Mouse (Mus musculus) embryonic stem cell, embryonic (primary cell): Measurements from ENCODE around the gene Cd5l.

Experiments used
- CTCF ChIA-PET, 4 experiments: fragments of 300-600 bp in 2 of 4; fragments of 350-600 bp in 2 of 4; sonication (Branson Sonifier 250); formaldehyde crosslinking; loops; one replicate each; lab custom pipeline; 2022; ENCODE audit warnings: inconsistent platforms in 2 of 4; lab: Charles Lee
- POLR2A ChIA-PET, 4 experiments: fragments of 300-600 bp in 2 of 4; fragments of 350-600 bp in 2 of 4; sonication (Branson Sonifier 250); formaldehyde crosslinking; loops; one replicate each; lab custom pipeline; 2022; ENCODE audit warnings: antibody characterized with exemption in 4 of 4, inconsistent platforms in 1 of 4; lab: Charles Lee

Gene Cd5l

DNA sequence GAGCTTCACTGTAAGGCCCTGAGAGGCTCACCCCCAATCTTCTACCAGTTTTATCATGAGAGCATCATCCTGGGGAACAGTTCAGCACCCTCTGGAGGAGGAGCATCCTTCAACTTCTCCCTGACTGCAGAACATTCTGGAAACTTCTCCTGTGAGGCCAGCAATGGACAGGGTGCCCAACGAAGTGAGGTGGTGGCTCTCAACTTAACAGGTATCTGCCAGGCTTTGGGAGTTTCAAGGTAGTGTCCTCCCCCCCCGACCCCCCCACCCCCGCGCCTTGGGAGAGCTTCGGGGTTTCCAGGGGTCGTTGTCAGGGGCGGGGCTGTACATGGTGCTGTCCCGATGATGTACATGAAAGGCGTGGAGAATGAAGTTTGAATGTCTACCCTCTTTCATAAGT, 27.4 kb downstream of the Cd5l start:
- ChIA-PET POLR2A (interaction anchor here in 1 of 4 experiments (0.6 kb wide), 1 partner anchor 334 kb away, joined by 4 read pairs; no protein-coding TSS in a partner anchor), CTCF (no interaction called here)

DNA sequence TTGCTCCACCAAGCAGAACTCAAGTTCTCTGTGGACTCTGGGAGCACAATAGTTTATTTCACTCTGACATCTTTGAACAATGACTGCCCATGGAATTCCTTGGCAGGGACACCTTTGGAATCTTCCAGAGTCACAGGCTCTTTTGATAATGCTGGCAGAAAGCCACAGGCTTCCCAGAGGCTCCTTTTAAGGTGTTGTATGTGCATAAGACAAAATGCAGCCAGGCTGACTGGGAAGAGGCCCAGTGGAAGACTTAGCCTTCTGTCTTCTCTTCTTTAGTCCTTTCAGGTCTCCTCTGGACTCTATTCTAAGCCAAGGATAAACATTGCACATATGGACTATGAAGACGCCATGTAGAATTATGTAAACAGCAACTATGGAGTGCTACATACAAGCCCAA, 33.3 kb downstream of the Cd5l start:
- POLR2A ChIA-PET = no interaction called here

DNA sequence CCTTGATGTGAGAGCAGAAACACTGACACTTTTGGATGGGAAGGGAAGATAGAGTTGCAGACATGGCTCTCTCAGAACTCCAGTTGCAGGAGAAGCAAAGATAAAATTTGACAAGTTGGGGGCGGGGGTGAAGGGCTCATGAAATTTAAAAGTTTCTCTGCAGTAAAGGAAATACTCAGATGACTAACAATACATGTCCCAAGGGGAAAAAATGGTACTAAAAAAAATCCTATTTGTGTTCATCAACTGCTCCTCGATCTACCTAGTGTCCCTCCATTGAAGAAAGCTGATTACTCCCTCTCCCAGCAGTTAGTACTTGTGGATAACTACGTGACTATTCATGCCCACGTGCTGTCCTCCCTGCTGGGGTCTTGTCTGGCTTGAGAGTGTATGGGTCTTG, 41.1 kb downstream of the Cd5l start:
- CTCF ChIA-PET = no interaction called here
- POLR2A ChIA-PET = no interaction called here

More for the DNA sequence above, 33.3 kb downstream of the Cd5l start:
- CTCF ChIA-PET = interaction anchor here in 1 of 4 experiments (0.6 kb wide), 1 partner anchor 386 kb away, joined by 3 read pairs; no protein-coding TSS in a partner anchor

DNA sequence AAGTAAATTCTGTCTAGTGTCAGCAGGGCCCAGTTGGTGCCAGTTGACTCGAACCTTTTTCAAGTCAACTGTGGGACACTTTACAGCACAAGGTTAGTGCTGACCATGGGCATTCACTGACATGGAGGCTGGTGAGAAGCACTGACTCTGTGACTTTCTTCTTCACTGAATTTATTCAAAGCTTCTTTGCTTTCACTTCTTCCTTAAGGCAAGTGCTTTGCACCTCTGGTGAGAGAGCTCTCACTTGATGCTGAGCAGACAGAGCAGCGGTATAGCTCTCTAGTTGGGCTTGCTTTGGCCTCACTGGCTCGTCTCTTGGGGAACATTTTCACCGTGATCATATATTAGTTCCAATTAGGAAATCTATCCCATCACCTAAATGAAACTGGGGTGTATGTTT, 42.2 kb downstream of the Cd5l start:
- POLR2A ChIA-PET = interaction anchor here in 1 of 4 experiments (0.6 kb wide), 1 partner anchor 320 kb away, joined by 3 read pairs; no protein-coding TSS in a partner anchor
- CTCF ChIA-PET = interaction anchor here in 1 of 4 experiments (3.0 kb wide), 1 partner anchor 11 kb away, joined by 11 read pairs; no protein-coding TSS in a partner anchor

DNA sequence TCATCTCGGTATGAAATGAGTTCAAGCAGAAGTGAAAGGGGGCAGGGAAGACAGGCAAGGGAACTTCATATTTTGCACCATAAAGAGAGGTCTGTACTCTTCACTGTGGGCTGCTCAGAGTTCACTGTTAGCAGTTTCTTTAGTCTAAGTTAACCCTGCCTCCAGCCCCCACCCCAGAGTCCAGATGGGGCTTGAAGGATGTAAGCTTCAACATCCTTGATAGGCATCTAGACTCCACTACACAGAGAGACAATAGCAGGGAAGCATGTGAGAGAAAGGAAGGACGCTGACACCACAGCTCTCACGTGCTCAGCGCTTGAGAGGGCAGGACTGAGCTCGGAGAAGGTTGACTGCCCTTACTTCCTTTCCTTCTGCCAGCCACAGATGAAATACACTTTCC, 43.6 kb downstream of the Cd5l start:
- POLR2A ChIA-PET = no interaction called here
- CTCF ChIA-PET = interaction anchor here in 1 of 4 experiments (0.6 to 3.0 kb wide), 2 partner anchors 10 to 103 kb away, joined by 3 to 11 read pairs; no protein-coding TSS in a partner anchor

DNA sequence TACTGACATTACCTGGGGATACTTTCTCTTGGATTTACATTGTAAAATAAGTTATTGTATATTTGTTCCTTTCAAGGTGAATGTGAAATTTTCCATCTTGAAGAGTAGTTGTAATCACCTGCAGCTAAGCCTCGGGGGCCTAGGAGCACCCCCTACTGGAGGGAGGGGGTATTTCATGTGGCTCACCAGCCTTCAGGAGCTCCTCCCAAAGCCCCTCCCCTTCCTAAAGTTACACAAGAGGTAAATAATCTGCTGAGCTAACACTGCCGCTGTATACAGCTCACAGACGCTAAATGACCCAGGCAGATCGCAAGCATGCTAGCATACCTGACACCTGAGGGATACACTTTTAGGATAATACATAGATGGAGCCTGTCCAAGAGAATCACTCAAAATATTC, 50.5 kb downstream of the Cd5l start:
- ChIA-PET CTCF (interaction anchor here (0.5 to 2.7 kb wide), 36 partner anchors 9 to 378 kb away, joined by 3 to 18 read pairs (median 4); no protein-coding TSS in a partner anchor), POLR2A (interaction anchor here in 3 of 4 experiments (1.0 to 1.9 kb wide), 3 partner anchors 86 to 447 kb away, joined by 3 to 5 read pairs (median 3); no protein-coding TSS in a partner anchor)

DNA sequence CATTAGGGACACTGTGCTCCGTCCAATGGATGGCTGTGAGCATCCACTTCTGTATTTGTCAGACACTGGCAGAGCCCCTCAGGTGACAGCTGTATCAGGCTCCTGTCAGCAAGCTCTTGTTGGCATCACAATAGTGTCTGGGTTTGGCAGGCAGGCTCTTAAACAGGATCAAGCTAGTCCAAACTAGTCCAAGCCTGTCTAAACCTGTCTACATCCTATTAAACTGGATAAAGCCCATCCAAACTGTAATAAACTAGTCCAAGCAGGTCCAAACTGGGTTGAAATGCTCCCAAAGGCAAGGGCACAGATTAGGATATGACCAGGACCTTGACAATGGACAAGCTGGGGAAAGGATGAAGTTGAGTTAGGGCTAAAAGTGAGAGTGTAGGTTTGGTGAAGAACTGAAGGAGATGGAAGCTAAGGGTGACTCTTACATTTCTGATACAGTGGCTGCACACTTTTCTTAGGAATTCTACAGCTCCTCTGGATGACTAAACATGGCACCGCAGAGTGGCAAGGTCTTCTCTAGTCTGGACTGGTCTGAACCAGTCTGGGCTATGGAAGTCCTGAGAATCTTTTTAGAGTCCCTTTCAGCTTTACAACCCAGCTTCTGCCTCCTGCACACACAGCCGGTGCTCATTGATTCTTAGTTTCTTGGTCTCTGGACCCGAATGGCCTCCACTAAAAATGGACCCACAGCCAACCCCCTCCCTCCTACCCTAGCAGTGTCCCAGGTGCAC, 51.7 kb downstream of the Cd5l start:
- ChIA-PET POLR2A (interaction anchor here in 2 of 4 experiments (0.6 to 1.9 kb wide), 5 partner anchors 92 to 562 kb away, joined by 3 to 5 read pairs (median 4); no protein-coding TSS in a partner anchor), CTCF (interaction anchor here (0.6 to 3.4 kb wide), 16 partner anchors 16 to 648 kb away, joined by 3 to 27 read pairs (median 4); no protein-coding TSS in a partner anchor)

DNA sequence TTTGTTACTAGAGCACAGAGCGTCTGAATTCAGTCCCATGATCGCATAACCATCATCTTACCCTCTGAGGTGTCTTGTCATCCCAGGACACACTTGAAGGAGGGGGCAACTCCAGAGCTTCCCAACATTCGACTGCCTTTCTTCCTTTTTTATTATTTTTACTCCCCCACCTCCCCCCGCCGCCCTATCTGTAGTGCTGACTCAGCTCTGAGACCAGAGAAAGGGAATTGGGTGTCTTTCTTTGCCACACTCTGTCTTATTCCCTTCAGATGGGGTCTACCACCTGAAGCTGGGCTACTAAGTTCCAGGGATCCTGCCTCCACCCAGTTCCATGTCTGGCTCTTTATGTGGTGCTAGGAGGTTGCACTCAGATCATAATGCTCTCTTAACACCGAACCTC, 52.9 kb downstream of the Cd5l start:
- ChIA-PET POLR2A (interaction anchor here in 1 of 4 experiments (0.7 to 1.6 kb wide), 6 partner anchors 49 to 453 kb away, joined by 3 to 4 read pairs (median 3); no protein-coding TSS in a partner anchor), CTCF (interaction anchor here (0.5 to 3.4 kb wide), 42 partner anchors 8 to 1503 kb away, joined by 3 to 27 read pairs (median 5); partner anchors contain the start of genes Fcrl1 (in 1 of the 4) and Mef2d (in 1 of the 4))

DNA sequence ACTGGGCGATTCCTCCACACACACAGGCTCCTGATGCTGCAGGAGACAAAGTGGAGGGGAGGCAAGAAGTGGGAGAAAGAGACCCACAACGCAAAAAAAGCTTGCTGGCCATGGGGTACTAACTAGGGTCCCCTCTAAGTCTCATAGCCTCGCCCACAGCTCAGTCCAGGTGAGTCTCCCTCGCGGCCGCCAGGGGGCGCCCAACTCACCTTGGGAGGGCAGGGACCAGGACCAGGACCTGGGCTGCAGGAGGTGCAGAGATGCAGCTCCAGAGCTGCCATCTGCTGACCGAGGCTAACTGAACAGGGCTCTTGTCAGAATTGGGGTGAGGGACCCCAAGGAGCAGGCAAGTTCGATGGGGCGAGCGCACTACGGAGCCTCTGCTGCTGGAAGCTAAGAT, 53.5 kb downstream of the Cd5l start:
- ChIA-PET CTCF (interaction anchor here (0.5 to 3.4 kb wide), 46 partner anchors 8 to 1504 kb away, joined by 3 to 27 read pairs (median 5); partner anchors contain the start of genes Fcrl1 (in 1 of the 4) and Mef2d (in 1 of the 4)), POLR2A (interaction anchor here in 2 of 4 experiments (0.5 to 1.6 kb wide), 8 partner anchors 49 to 453 kb away, joined by 3 to 10 read pairs (median 4); no protein-coding TSS in a partner anchor)

DNA sequence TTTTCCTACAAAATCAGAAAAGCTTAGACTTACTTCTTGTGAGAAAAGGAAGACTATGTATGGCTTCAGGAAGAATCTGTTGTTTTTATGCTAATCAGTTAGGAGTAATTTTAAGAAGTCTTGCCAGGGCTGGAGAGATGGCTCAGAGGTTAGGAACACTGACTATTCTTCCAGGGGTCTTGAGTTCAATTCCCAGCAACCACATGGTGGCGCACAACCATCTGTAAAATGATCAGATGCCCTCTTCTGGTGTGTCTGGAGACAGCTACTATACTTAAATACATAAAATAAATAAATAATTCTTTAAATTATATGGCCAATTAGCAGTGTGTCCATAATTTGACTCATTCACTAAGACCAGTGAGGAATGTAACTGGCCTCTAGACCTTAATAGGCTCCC, 63.0 kb downstream of the Cd5l start:
- CTCF ChIA-PET = interaction anchor here in 2 of 4 experiments (1.6 to 2.3 kb wide), 2 partner anchors 9 kb away, joined by 4 to 12 read pairs; no protein-coding TSS in a partner anchor
- POLR2A ChIA-PET = interaction anchor here in 1 of 4 experiments (0.8 kb wide), 1 partner anchor 45 kb away, joined by 4 read pairs; no protein-coding TSS in a partner anchor
